Mouse (Mus musculus) myocyte (in vitro differentiated cells): ENCODE results near the gene Gm1113.

Source experiments
- POLR2A ChIP-seq: IDR thresholded peaks from one replicate; pipeline ENCODE4 v1.6.1; 2011; ENCODE audit warnings: low read depth, mild to moderate bottlenecking, control low read depth, moderate library complexity; ENCODE audit not compliant: insufficient read length
- USF1 ChIP-seq: IDR thresholded peaks from one replicate; pipeline ENCODE4 v1.6.1; 2011; ENCODE audit warnings: low read depth, mild to moderate bottlenecking, control low read depth, moderate library complexity

DNA sequence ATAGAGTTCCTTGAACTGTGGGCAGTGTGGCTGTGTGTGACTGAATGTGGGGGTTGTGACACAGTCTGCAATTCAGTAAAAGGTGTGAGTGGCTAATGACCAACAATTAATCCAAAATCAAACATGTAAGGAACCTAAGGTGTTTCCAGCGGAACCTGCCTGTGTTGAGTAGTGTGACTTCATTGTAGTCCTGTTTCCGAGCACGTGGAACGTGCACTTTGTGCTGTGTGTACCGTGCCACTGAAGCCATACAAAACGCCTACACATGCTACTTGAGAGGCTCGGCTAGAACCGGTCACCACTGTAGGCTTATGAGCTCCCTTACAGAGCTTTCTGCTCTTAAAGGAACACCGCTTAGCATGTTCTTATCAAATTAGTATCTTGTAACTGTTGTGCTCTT is 30.4 kb upstream of the Gm1113 start:
- no peak for TF ChIP-seq USF1
- no peak for TF ChIP-seq POLR2A
